Mouse (Mus musculus) stomach, embryonic 14.5 days (tissue): ENCODE results near the gene Ube4b. TPM values are rescaled to one million over a fixed set of nuclear protein-coding genes. Genes with fewer than 3 reads are reported as not detected.

Experiments
- polyA plus RNA-seq: library from polyadenylated mRNA; unstranded; fragments of >200 nt; fragmentation: Nextera tagmentation; extraction: Ambion mirVana; gene quantifications from 2 replicates; pipeline ENCODE4 v1.2.1, GENCODE M21; 2014

Ube4b gene
- polyA plus RNA-seq, 1 experiment from 2014 or later: 44.3 TPM

Other genes with a start within 250 kb of the Ube4b start
- 44.3 and 50.7 TPM in 2 replicates for gene Kif1b, start 119.1 kb downstream of the Ube4b start, polyA plus RNA-seq
- gene Rbp7, start 28.2 kb upstream of the Ube4b start, polyA plus RNA-seq: 1.9 TPM in 2 replicates
- not detected in 2 replicates for gene Tmem274, start 50.6 kb upstream of the Ube4b start, polyA plus RNA-seq
- 11.5 and 15.1 TPM in 2 replicates for gene Nmnat1, start 58.5 kb upstream of the Ube4b start, polyA plus RNA-seq
- 45.9 and 49.3 TPM in 2 replicates for gene Lzic, start 58.5 kb upstream of the Ube4b start, polyA plus RNA-seq
- gene Ctnnbip1, start 91.5 kb upstream of the Ube4b start, polyA plus RNA-seq: 57.7 and 57.8 TPM in 2 replicates
- gene Clstn1, start 159.7 kb upstream of the Ube4b start, polyA plus RNA-seq: 22.9 and 24.6 TPM in 2 replicates